Mouse (Mus musculus): ENCODE results near the gene Rfx8.

DNA sequence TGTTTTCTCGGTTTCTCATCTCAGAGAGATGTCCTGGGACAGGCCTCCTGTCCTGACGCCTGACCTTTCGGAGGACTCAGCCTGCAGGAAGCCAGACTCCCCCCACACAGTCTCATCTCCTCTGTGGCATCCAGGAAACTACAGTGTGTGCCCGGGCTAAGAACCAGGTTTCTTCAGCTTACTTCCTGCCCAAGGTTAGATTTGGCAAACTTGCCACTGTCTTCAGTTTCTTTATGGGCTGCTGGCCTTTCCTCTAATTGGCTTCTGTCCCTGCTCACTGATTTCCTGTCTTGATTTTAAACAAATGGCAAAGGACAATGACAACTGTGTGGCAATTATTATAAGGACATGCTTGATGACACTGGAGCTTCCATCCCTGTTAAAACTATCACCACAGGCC is 10.2 kb downstream of the Rfx8 start:
- TF ChIP-seq CTCF (IDR thresholded peaks at IDR 0.05), result no peak
- TF ChIP-seq EP300 (IDR thresholded peaks at IDR 0.05), result peak; percentile 83

Data from lung, postnatal 0 days (tissue).